ENCODE assay signal across 27 mouse cellular contexts in genomic region chr17:84607617-84608016, GRCm38 (mm10). TPM values are rescaled to one million over a fixed set of nuclear protein-coding genes. Genes with fewer than 3 reads are reported as not detected.
DNase-seq lines count a peak whose midpoint lies in the region; ATAC-seq lines count a peak whose summit lies in the region.
"Had no signal": no experiment of that assay in that cellular context is flagged by ENCODE, and none has a peak within 500 bp of the region (broad histone marks: within the 10 kb centered on the region; RNA-seq: fewer than 3 reads in every experiment).

No protein-coding gene starts in this region.

- H3K9ac ChIP-seq in kidney, embryonic 16.5 days (replicated peaks; ENCODE audit: low read length), result no peak overlapping the region
- H3K9ac ChIP-seq: forebrain, embryonic 13.5 days; intestine, embryonic 15.5 days; liver, embryonic 12.5 days; liver, postnatal 0 days; midbrain, embryonic 15.5 days; neural tube, embryonic 12.5 days had no signal

- no peaks in the 10 kb centered on the region for H3K27me3 ChIP-seq in kidney, embryonic 16.5 days (ENCODE audit: insufficient read depth, low read length)
- H3K27me3 ChIP-seq: forebrain, embryonic 13.5 days; intestine, embryonic 15.5 days; liver, embryonic 12.5 days; midbrain, embryonic 15.5 days; neural tube, embryonic 12.5 days had no signal

- 74% methylated on average over 5 of the region's 5 CpGs for WGBS in kidney, embryonic 16.5 days

- H3K4me1 ChIP-seq in kidney, embryonic 16.5 days (ENCODE audit: insufficient read depth, low read length), result no peaks in the 10 kb centered on the region; the same call in 1 of the 2 replicates
- H3K4me1 ChIP-seq: forebrain, embryonic 13.5 days; liver, embryonic 12.5 days; midbrain, embryonic 15.5 days had no signal

- DNase-seq in A20 (ENCODE audit: low read depth, low spot score), result peak; percentile 70
- peak; percentile 49 to 50 for DNase-seq in B cell, adult 2 months
- DNase-seq in adrenal gland, postnatal 14 days, result no peak
- no peak for DNase-seq in layer of hippocampus, adult 9-11 months
- DNase-seq: adrenal gland, adult 8-10 months; cerebellum, adult 8-10 months; cerebellum, postnatal 25 days; gastrocnemius, postnatal 14 days; heart, postnatal 4 days; kidney, adult 8-10 months; kidney, postnatal 25 days; left cerebral cortex, postnatal 4 days; liver, postnatal 0 days; lung, postnatal 4 days; thymus, postnatal 4 days had no signal

- peaks cover 14% of the 10 kb centered on the region for H3K36me3 ChIP-seq in kidney, embryonic 16.5 days (ENCODE audit: insufficient read depth, low read length)
- H3K36me3 ChIP-seq: intestine, embryonic 15.5 days; liver, embryonic 12.5 days; midbrain, embryonic 15.5 days; neural tube, embryonic 12.5 days had no signal

- H3K4me3 ChIP-seq in kidney, embryonic 16.5 days (ENCODE audit: low read length), result no peak overlapping the region
- H3K4me3 ChIP-seq: forebrain, embryonic 13.5 days; intestine, embryonic 15.5 days; liver, embryonic 12.5 days; midbrain, embryonic 10.5 days; midbrain, embryonic 15.5 days; neural tube, embryonic 12.5 days had no signal

- H3K27ac ChIP-seq in kidney, embryonic 16.5 days (ENCODE audit: low read length), result no peak overlapping the region
- H3K27ac ChIP-seq: forebrain, embryonic 13.5 days; intestine, embryonic 15.5 days; liver, embryonic 12.5 days; midbrain, embryonic 10.5 days; midbrain, embryonic 15.5 days; neural tube, embryonic 12.5 days had no signal

- H3K4me2 ChIP-seq in kidney, embryonic 16.5 days (replicated peaks; ENCODE audit: low read depth, low read length), result no peak overlapping the region
- H3K4me2 ChIP-seq: forebrain, embryonic 13.5 days; intestine, embryonic 15.5 days; liver, embryonic 12.5 days; midbrain, embryonic 15.5 days; neural tube, embryonic 12.5 days had no signal

- ATAC-seq in granulocyte monocyte progenitor cell, adult 5-6 weeks (replicated peaks; ENCODE audit: poor library complexity, severe bottlenecking), result peak; percentile 83
- ATAC-seq in monocyte, adult 5-6 weeks (replicated peaks; ENCODE audit: insufficient number of reproducible peaks, low FRiP score, low TSS enrichment, poor library complexity, severe bottlenecking), result 0 out of 2 replicates have a peak, but pooled peaks have one; percentile 31
- ATAC-seq in kidney, embryonic 16.5 days (ENCODE audit: low FRiP score, low TSS enrichment), result no peak
- ATAC-seq: activated CD4-positive, CD25-positive, alpha-beta regulatory T cell, adult 4 months; forebrain, embryonic 13.5 days; hindbrain, embryonic 16.5 days; intestine, embryonic 15.5 days; liver, embryonic 12.5 days; liver, postnatal 0 days; lung, postnatal 0 days; midbrain, embryonic 15.5 days had no signal

- H3K9me3 ChIP-seq in kidney, embryonic 16.5 days (ENCODE audit: low read length), result no peaks in the 10 kb centered on the region
- H3K9me3 ChIP-seq: forebrain, embryonic 13.5 days; intestine, embryonic 15.5 days; liver, embryonic 12.5 days; midbrain, embryonic 10.5 days; midbrain, embryonic 15.5 days; neural tube, embryonic 12.5 days had no signal

RNA-seq across cellular contexts. Expression of gene Dync2li1, which starts 18.7 kb away (rescaled TPM):
- total RNA-seq in granulocyte monocyte progenitor cell, adult 5-6 weeks (2014; fragmentation: Nextera tagmentation), result 4.8 and 6.4 TPM in 2 replicates
- 2.3 and 4.2 TPM in 2 replicates for total RNA-seq in granulocyte monocyte progenitor cell, adult 5-6 weeks (2017)
- 1.3 TPM in 1 of 3 replicates, not detected in the others for total RNA-seq in monocyte, adult 5-6 weeks (2017)
- 54.9 and 56.9 TPM in 2 replicates for polyA plus RNA-seq in kidney, embryonic 16.5 days (2015; fragmentation: Nextera tagmentation; extraction: Ambion mirVana)
- total RNA-seq in adrenal gland, postnatal 14 days (2021), result 21.7 and 21.9 TPM in 2 replicates

Comparison
In these comparisons a context has a peak if more than half of its experiments do, and no peak if none do; other contexts are left out.
1. DNase-seq: peak in A20 (single experiment) and B cell, adult 2 months (2 of 2); none in adrenal gland, postnatal 14 days (single experiment) and layer of hippocampus, adult 9-11 months (single experiment).